Mouse (Mus musculus) stomach, postnatal 0 days (tissue): ENCODE measurements around the gene Izumo4. TPM values are rescaled to one million over a fixed set of nuclear protein-coding genes. Genes with fewer than 3 reads are reported as not detected.

Experiments used
- ATAC-seq: fragments of 200-750 bp; cut with Nextera tagmentation; 2 replicates; pipeline ENCODE4 v1.8.0; 2017; ENCODE audit not compliant: low FRiP score, low TSS enrichment
- DNase-seq: peaks from one replicate; pipeline ENCODE4 v3.0.0-alpha.2; 2016; ENCODE audit warnings: low spot score
- H3K27ac ChIP-seq: fragments of 300-500 bp; sonication (generic); replicated peaks from 2 replicates; pipeline ENCODE4 v1.5.1; 2014; ENCODE audit warnings: mild to moderate bottlenecking, control low read depth
- H3K27me3 ChIP-seq: fragments of 300-500 bp; sonication (generic); 2 replicates; pipeline ENCODE4 v1.6.1; 2014; ENCODE audit warnings: low read length; ENCODE audit not compliant: control insufficient read depth, insufficient read depth
- H3K36me3 ChIP-seq: fragments of 300-500 bp; sonication (generic); 2 replicates; pipeline ENCODE4 v1.6.1; 2014; ENCODE audit warnings: low read length, mixed read lengths; ENCODE audit not compliant: control insufficient read depth, insufficient read depth
- H3K4me1 ChIP-seq: fragments of 300-500 bp; sonication (generic); replicated peaks from 2 replicates; pipeline ENCODE4 v1.6.1; 2014; ENCODE audit warnings: antibody characterized with exemption; ENCODE audit not compliant: control insufficient read depth, insufficient read depth
- H3K4me2 ChIP-seq: fragments of 300-500 bp; sonication (generic); replicated peaks from 2 replicates; pipeline ENCODE4 v1.6.1; 2014; ENCODE audit warnings: low read depth, mild to moderate bottlenecking, control low read depth, moderate library complexity
- H3K4me3 ChIP-seq: fragments of 300-500 bp; sonication (generic); 2 replicates; pipeline ENCODE4 v1.5.1; 2014; ENCODE audit warnings: low read depth, low read length, control low read depth
- H3K9ac ChIP-seq: fragments of 300-500 bp; sonication (generic); 2 replicates; pipeline ENCODE4 v1.6.1; 2014; ENCODE audit warnings: mild to moderate bottlenecking, low read length, control low read depth, mixed read lengths
- H3K9me3 ChIP-seq: fragments of 300-500 bp; sonication (generic); 2 replicates; pipeline ENCODE4 v1.6.1; 2016; ENCODE audit warnings: low read length; ENCODE audit not compliant: control insufficient read depth
- CTCF ChIP-seq: IDR thresholded peaks from 2 replicates; pipeline ENCODE4 v1.5.1; 2016; ENCODE audit warnings: antibody characterized with exemption, low read depth, mild to moderate bottlenecking, moderate library complexity
- EP300 ChIP-seq: optimal IDR thresholded peaks from 2 replicates; pipeline ENCODE3; 2016; ENCODE audit warnings: antibody characterized with exemption
- WGBS: fragments of 180-500 bp; shearing (Covaris S2); extraction: QIAGEN DNeasy Blood & Tissue Kit; methylation state at CpG from one replicate; pipeline ENCODE4 v1.1.7; 2014; 5-methylcytosine and 5-hydroxymethylcytosine counted together
- polyA plus RNA-seq: library from polyadenylated mRNA; unstranded; fragments of >200 nt; fragmentation: Nextera tagmentation; extraction: Ambion mirVana; gene quantifications from 2 replicates; pipeline ENCODE4 v1.2.1, GENCODE M21; 2015

Izumo4 gene
- polyA plus RNA-seq, 1 experiment from 2014 or later = 14.8 TPM

DNA sequence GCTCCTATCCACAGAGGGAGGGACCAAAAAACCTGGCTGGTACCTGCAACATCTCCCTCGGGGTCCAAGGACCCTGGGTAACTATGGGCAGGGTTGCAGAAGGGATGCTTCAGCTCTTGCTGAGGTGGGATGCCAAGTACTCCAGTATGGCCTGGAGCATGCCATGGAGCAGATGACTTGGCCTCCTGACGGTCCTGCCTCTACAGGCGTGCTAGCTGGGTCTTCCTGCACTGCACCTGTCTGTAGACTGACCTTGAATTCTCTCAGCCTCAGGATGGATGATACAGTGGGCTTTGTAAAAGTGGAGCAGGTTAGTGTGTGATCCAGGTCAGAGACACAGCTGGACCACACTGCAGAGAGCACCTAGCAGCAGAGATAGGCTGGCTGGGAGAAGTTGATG is 3.5 kb downstream of the Izumo4 start:
- no peak for DNase-seq
- Histone ChIP-seq H3K9ac (no peak overlapping the region; the same call in 1 of the 2 replicates), H3K27ac (no peak overlapping the region), H3K9me3 (no peaks in the 10 kb centered on the region), H3K27me3 (no peaks in the 10 kb centered on the region), H3K4me1 (peaks cover 6% of the 10 kb centered on the region), H3K4me3 (no peak overlapping the region), H3K36me3 (peaks cover 40% of the 10 kb centered on the region), H3K4me2 (no peak overlapping the region)
- ATAC-seq = no peak
- WGBS = 69% methylated on average over 3 of the region's 3 CpGs
- TF ChIP-seq CTCF (no peak), EP300 (no peak)

DNA sequence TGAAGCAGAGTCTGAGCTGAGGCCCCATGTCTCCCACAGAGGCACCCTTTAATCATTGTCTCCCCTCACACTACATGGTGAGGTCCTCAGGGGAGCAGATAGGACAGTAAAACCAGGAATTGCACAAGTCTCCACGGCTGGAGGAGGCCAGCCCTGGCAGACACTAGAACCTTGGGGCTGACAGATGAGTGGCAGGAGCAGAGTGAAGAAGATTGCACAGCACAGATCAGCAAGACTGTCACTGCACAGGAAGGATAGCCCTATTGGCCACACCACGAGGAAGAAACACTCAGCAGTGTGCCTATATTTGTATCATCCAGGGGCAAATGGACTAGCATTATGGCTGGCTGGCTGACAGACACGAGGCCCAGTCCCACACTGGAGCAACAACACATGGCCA is 8.8 kb downstream of the Izumo4 start:
- no peak overlapping the region for H3K4me2 ChIP-seq
- peaks cover 76% of the 10 kb centered on the region for H3K36me3 ChIP-seq
- no peaks in the 10 kb centered on the region for H3K4me1 ChIP-seq
- no peak for TF ChIP-seq CTCF
- TF ChIP-seq EP300 = no peak
- no peak overlapping the region for H3K4me3 ChIP-seq
- DNase-seq (no peak), ATAC-seq (no peak)
- WGBS = 85% methylated on average over 3 of the region's 3 CpGs
- no peak overlapping the region for H3K27ac ChIP-seq
- H3K27me3 ChIP-seq = no peaks in the 10 kb centered on the region
- H3K9ac ChIP-seq = no peak overlapping the region
- no peaks in the 10 kb centered on the region for H3K9me3 ChIP-seq

DNA sequence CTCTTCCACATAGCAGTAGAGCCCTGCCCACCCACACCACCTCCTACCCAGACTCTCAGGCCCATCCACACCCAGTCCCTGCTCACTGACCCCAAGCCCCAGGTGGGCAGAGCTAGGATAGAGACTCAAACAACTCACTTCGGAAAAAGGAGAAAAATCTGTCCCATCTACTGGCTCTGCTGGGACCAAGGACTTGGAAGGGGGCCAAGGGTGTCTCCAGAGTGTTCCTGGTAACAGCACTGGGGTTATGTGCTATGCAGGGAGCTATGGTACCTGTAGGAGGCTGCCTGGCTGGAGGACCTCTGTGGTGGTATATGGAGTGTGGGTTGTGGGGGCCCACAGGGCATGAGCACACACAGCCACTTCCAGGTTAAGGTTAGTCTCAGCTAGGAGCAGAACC is 15.3 kb downstream of the Izumo4 start:
- H3K27ac ChIP-seq = no peak overlapping the region

DNA sequence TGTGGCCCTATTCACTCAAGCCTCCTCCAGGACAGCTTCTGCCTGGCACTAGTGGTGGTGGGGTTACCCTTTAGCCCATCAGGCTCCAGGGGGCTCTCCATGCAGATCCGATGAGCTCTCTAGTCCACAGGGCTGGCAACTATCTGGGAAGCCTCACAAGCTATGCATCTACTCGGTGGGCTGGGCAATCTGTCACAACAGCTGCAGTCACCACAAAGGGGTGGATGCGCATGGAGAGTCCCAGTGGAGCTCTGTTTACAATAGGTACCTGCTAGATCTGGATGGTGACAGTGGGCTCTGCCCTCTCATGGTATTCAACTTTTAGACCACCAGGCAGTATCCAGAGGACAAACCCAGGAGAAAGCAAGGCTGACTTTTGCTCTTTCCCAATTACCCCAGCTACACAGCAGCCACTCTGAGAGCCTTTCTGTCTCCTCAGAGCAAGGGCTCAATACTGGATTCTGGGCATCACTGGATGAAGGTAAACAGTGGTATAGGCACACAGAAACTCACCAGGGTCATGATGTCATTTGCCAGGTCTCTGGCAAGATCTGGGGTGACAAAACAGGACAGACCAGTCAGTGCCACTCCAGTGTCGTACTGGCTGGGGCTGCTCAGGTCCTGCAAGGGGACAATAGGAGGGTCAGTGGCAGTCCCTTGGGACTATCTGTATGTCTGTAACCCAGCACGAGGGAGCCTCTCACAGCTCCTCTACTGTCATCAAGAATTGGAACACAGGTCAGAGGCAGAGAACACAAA is 25.6 kb downstream of the Izumo4 start:
- TF ChIP-seq EP300 (no peak), CTCF (no peak)
- H3K36me3 ChIP-seq = peaks cover 60% of the 10 kb centered on the region
- DNase-seq = no peak
- H3K27me3 ChIP-seq = no peaks in the 10 kb centered on the region
- H3K4me3 ChIP-seq = no peak overlapping the region
- H3K4me1 ChIP-seq = no peaks in the 10 kb centered on the region
- no peak overlapping the region for H3K9ac ChIP-seq
- 0 out of 2 replicates have a peak overlapping the region, but pooled peaks have one; percentile 13 for H3K27ac ChIP-seq
- H3K4me2 ChIP-seq = no peak overlapping the region
- no peak for ATAC-seq
- H3K9me3 ChIP-seq = no peaks in the 10 kb centered on the region
- WGBS = 80% methylated on average over 5 of the region's 5 CpGs

More for the DNA sequence above, 15.3 kb downstream of the Izumo4 start:
- Histone ChIP-seq H3K4me2 (no peak overlapping the region), H3K27me3 (no peaks in the 10 kb centered on the region), H3K9ac (no peak overlapping the region), H3K9me3 (no peaks in the 10 kb centered on the region), H3K36me3 (peaks cover 63% of the 10 kb centered on the region), H3K4me1 (no peaks in the 10 kb centered on the region), H3K4me3 (no peak overlapping the region)
- TF ChIP-seq CTCF = no peak
- WGBS = 81% methylated on average over 1 of the region's 1 CpGs
- ATAC-seq (no peak), DNase-seq (no peak)

GRCm38 (mm10) chr10:80732611-80733101 is 30.7 kb downstream of the Izumo4 start:
- Histone ChIP-seq H3K9ac (no peak overlapping the region), H3K4me1 (no peaks in the 10 kb centered on the region), H3K36me3 (peaks cover 30% of the 10 kb centered on the region), H3K4me2 (no peak overlapping the region), H3K9me3 (no peaks in the 10 kb centered on the region), H3K4me3 (no peak overlapping the region), H3K27me3 (no peaks in the 10 kb centered on the region), H3K27ac (no peak overlapping the region)
- ATAC-seq (no peak), DNase-seq (no peak)
- TF ChIP-seq CTCF = no peak
- TF ChIP-seq EP300 = no peak
- WGBS = 92% methylated on average over 6 of the region's 6 CpGs

GRCm38 (mm10) chr10:80736731-80737130 is 34.7 kb downstream of the Izumo4 start:
- Histone ChIP-seq H3K36me3 (peaks cover 3% of the 10 kb centered on the region; the same call in 1 of the 2 replicates), H3K4me1 (peaks cover 10% of the 10 kb centered on the region; the same call in 1 of the 2 replicates), H3K9ac (0 out of 2 replicates have a peak overlapping the region, but pooled peaks have one; percentile 4), H3K27ac (0 out of 2 replicates have a peak overlapping the region, but pooled peaks have one; percentile 24), H3K27me3 (no peaks in the 10 kb centered on the region), H3K4me3 (no peak overlapping the region), H3K4me2 (no peak overlapping the region), H3K9me3 (no peaks in the 10 kb centered on the region)
- WGBS = 40% methylated on average over 5 of the region's 5 CpGs
- no peak for TF ChIP-seq EP300
- TF ChIP-seq CTCF = no peak
- ATAC-seq (no peak), DNase-seq (no peak)
